Mouse (Mus musculus) heart, postnatal 4 days (tissue): ENCODE data around the gene Fkbp2. TPM values are rescaled to one million over a fixed set of nuclear protein-coding genes. Genes with fewer than 3 reads are reported as not detected.

Experiments used
- DNase-seq: peaks from one replicate; pipeline ENCODE4 v3.0.0; 2021
- total RNA-seq, 2 experiments: library from RNA; stranded (reverse); gene quantifications; 2 replicates each; pipeline ENCODE4 v1.2.3; 2021

The Fkbp2 gene
- total RNA-seq, 2 experiments from 2014 or later: 23.5 to 26.6 TPM

DNA sequence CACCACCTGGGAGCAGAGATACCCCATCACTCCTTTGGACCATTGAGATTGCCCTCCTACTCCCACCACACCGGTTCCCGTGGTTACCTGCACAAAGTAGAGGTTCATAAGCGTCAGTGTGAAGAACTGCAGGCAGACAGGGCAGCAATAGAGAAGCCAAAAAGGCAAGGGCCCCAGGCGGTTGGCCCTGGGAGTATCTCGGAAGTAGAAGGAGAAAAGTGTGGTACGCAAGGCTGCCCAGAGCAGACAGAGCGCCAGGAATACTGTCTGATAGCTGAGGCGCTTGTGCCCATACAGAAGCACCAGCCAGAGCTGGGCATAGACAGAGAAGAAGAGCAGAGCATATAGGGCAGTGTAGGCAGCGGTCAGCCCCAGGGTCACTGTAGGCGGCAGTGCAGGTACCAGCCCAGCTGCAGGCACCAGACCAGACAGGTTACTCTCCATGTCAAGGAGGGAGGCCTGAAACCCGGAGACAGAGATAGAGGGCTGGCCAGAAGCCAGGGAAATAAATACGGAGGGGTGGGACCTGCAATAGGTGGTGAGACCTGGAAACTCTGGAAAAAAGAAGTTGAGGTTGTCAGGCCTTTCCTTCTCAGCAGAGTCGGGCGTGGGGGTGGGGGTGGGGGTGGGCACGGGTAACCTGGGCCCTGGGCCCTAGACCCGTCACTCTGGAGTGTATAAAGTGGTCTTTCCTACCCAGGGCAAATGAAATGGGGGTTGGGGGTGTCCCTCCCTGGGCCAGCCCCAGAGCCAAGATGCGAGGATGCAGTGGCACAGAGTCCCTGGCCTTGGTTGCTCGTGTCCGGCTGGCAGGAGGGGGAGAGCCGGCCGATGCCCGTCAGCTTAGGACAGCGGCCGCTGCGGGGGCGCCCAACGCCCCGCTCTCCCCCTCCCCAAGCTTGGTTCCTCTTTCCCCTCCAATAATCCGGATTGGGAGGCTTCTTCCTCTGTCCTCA is 39.6 kb downstream of the Fkbp2 start:
- peak; percentile 26 for DNase-seq

DNA sequence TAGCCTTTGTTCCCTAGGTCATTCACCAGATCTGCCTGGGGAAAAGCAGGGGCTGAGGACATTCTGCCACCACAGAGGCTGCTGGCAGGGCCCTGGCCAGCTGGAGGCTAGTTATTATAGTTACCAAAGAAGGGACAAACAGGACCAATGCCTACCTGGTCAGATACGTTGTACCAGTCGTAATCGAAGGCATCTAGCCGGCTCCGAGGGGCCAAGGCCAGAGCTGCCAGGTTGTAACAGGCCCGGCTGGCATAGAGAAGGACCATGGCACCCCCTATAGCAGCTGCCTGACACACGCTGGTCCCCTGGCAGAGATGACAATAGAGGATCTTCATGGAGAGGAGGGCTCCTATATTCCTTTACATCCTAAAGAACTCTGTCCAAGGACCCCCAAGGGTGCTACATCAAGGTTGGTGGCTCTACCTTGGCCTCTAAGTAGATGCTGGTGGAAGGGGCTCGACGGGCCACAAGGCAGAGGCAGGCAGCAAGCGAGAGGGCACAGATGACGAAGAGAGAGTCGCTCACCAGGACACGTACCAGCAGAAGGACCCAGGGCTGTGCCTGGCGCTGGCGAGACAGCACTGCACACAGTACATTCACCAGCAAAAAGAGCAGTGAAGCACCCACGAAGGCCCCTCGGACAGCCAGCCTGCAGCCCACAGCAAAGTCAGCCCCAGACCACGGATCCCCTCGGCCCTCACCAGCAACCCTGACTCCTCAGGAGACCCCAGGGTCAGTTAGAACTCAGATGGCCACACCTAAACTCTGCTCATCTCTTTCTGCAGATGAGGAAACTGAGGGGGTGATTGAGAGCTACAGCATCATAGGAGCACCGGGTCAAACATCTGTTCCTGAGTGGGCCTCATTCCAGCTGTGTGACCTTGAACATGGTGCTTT is 40.9 kb downstream of the Fkbp2 start:
- DNase-seq: no peak

DNA sequence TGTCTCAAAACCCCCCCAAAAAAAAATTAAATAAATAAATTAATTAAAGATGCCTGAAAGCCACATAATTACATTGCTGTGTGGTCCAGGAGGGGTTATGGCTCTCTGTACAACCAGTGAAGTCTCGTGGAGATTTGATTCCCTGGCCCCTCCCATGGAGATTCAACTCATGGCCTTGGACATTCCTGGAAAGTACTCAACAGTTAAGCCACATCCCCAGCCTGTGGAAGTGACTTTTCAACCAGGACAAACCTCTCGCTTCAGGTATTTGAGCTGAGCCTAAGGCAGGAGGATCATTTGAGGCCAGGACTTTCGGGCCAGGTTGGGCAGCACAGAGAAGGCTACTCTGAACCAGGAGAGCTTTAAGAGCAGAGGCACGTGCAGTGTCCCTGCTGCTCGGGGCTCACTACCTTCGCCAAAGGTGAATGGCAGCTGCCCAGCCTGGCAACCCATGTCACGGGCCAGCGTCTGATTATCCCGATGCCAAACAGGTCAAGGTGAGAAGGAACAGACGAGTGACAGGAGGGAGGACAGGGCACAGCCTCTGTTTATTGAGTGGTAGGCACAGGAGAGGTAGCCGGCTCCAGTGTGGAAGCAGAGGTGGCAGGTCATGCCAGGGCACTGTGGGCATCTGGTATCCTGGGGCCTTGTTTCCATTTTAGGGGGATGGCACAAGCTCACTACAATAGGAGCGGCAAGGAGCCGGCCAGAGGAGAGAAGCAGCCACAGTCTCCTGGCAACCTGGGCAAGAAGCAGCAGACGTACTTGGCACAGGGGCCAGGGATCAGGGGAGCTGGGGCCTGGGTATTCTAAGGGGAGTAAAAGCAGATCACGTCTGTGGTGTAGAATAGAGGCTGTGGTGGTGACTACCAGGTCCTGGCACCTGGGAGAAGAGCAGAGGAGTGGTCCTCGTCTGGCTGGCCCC is 42.5 kb downstream of the Fkbp2 start:
- DNase-seq: no peak

DNA sequence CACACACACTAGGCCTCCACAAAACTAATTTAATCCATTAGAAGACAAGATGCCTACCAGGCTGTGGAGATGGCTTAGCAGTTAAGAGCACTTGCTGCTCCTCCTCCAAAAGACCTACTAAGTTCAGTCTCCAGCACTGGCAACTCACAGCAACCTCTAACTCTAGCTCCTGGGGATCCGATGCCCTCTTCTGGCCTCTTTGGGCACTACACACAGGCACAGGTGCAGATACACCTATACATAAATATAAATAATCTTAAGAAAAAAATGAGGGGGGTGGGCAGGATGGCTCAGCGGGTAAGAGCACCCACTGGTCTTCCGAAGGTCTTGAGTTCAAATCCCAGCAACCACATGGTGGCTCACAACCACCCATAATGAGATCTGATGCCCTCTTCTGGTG is 44.0 kb downstream of the Fkbp2 start:
- DNase-seq: no peak

DNA sequence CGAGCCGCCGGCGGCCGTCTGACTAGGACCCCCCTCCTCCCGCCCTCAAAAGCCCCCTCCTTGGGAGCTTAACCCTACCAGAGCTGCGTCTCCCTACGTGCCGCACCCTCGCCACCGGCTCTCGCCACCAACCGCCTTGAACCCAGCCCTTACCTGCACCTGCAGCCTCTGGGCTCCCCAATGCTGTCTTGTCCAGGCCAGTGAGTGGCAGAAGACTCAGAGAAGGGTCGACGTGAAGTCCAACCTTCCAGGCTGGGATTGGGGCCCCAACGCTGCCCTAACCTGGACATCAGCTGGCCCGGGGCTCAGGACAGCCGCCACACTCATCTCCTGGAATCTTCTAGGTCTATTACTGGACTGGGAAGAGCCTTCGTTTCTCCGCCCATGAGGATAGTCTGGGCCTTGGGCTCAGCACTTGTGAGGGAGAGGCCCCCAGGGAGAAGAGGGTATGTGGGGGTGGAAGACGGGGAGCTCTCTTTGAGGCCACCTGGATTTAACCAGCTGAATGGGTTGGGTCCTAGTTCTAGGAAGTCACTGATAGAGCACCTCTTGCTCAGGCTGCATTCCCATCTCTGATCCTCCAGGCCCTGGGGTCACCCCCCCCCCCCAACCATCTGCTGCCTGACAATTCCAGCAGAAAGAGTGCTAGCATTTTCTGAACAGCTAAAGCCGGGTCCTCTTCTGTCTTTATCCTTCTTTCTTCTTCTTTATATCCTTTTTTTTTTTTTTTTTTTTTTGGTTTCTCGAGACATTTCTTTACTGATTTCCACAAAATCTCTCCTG is 45.9 kb downstream of the Fkbp2 start, which contains the start of gene Kcnk4:
Kcnk4 (minus strand) TSS at position 321 of the 783 bp plus-strand sequence.
- DNase-seq: no peak

DNA sequence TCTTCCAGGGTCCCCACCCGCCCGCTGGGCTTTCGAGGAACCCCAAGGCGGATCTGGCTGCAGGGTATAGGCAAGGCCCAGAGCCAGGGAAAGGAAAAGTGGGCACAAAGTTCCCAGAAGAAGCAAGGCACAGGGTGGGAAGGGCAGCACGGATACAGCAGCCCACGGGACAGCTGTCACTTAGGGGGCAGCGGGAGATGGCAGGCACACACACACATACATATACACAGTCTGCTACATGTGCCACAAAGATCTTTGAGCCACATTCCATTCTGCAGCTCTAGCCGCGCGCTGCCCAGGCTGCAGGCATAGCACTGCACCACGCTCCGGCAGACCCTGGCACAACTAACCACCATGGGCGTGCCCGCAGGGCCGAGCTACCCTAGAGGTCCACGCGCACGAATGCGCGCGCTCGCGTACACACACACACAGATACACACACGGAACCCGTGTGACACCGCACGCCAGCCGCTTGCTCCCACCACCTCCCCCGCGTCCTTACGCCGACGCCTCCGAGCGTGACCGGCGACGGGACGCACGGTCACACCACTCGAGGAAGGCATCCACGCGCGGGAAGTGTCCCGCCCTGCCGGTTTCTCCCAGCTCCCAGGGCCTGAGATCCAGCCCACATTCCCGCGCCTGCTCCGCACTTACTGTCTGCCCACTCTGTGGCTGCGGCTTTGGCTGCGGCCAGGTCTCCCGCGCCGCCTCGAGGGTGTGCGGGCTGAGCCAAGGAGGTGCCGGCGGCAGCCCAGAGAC is 46.7 kb downstream of the Fkbp2 start:
- DNase-seq: no peak

DNA sequence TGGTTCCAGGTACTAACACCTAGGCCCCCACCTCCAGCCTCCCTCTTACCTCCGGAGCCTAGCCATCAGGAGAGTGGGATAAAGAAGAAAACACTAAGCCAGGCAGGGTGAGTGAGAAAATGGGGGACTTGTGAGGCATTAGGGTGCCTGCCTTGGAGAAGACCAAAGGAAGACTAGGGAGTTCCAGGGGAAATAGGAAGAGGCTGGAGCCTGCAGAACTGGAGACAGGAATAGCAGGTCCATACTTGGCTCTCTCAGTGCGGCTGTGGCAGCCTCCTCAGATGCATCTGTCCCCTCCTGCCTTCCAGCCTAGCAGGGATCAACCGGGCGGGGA is 47.2 kb downstream of the Fkbp2 start:
- DNase-seq: no peak

DNA sequence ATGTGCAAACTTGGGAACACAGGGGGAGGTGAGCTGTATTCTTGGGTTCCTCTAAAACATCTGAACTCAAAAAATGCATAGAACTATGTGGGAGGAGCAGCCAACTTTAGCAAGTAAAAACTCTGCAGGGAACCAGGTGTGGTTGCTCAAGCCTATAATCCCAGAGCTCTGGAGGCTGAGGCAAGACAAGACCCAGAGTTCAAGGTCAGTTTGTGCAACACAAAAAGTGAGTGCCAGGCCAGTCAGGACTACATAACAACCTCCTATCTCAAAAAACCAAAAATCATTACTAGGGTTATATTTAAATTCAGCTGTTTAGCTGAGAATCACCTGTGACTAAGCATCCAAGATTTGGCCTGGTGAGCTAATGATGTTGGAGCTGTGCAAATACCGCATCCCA is 48.3 kb downstream of the Fkbp2 start:
- no peak for DNase-seq

DNA sequence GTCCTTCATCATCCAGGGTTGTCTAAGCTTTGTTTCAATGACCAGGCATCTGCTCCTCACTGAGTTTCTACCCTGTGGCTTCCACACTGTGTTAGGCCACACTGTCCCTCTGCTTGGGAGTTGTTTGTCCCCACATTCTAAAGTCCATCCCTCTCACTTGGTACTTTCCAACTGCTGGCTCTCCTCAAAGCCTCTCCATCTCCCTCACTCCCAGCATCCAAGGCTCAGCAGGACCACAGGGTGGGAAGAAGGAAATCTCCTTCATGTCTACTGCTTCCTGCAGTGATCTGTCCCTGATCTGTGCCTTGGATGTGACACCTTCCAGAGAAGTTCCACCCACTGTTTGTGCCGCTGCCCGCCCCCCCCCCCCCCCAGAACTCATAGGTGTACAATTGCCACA is 49.3 kb downstream of the Fkbp2 start:
- no peak for DNase-seq

DNA sequence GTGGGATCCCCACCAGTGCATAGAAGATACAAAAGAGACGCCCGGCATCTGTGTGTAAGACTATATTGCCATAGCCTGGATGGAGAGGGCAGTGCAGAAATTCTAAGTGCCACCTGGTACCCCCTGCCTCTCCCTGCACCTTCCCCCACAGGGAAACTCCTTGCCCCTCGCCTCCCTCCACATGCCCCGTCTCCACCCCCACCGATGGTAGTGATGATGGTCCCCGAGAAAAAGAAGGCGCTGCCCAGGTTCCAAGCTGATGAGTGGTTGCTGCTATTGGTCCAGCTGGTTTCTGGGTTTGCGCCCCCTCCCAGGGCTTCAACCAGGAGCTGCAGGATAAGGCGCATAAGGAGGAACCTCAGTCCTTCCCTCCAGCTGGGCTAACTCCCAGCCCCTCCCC is 52.2 kb downstream of the Fkbp2 start:
- no peak for DNase-seq

Other genes starting within 250 kb of the Fkbp2 start
- gene Rps6ka4, start 139.9 kb downstream of the Fkbp2 start, total RNA-seq: 10 to 100 TPM; 22.6 to 28.7 TPM
- under 1 TPM; 0.41 to 0.52 TPM for gene Ccdc88b, start 122.3 kb downstream of the Fkbp2 start, total RNA-seq
- 10 to 100 TPM; 34.4 to 35.5 TPM for gene Trmt112, start 70.8 kb downstream of the Fkbp2 start, total RNA-seq
- gene Prdx5, start 70.4 kb downstream of the Fkbp2 start, total RNA-seq: 100 to 1,000 TPM; 309 to 336 TPM
- gene Esrra, start 58.7 kb downstream of the Fkbp2 start, total RNA-seq: 100 to 1,000 TPM; 111 to 119 TPM
- not detected for gene Catsperz, start 55.1 kb downstream of the Fkbp2 start, total RNA-seq
- under 1 TPM in 1 of 2 experiments, not detected in 1; 0.56 TPM for gene Kcnk4, start 46.0 kb downstream of the Fkbp2 start, total RNA-seq
- 10 to 100 TPM; 29.6 to 30.5 TPM for gene Bad, start 38.6 kb downstream of the Fkbp2 start, total RNA-seq
- gene Gpr137, start 38.0 kb downstream of the Fkbp2 start, total RNA-seq: 10 to 100 TPM; 18.7 to 21.4 TPM
- gene Ppp1r14b, start 5.5 kb downstream of the Fkbp2 start, total RNA-seq: 100 to 1,000 TPM; 243 to 246 TPM
- 10 to 100 TPM; 17.4 to 19.9 TPM for gene Plcb3, start 4.0 kb downstream of the Fkbp2 start, total RNA-seq
- gene Vegfb, start 7.2 kb upstream of the Fkbp2 start, total RNA-seq: 100 to 1,000 TPM; 263 to 265 TPM
- gene Dnajc4, start 12.1 kb upstream of the Fkbp2 start, total RNA-seq: 10 to 100 TPM; 48.7 to 49.2 TPM
- 10 to 100 TPM; 27.2 to 29.0 TPM for gene Nudt22, start 15.6 kb upstream of the Fkbp2 start, total RNA-seq
- gene Trpt1, start 15.6 kb upstream of the Fkbp2 start, total RNA-seq: 10 to 100 TPM; 22.6 to 25.7 TPM
- 1 to 10 TPM; 3.5 to 3.7 TPM for gene Fermt3, start 39.0 kb upstream of the Fkbp2 start, total RNA-seq
- 100 to 1,000 TPM; 139 to 151 TPM for gene Stip1, start 59.5 kb upstream of the Fkbp2 start, total RNA-seq
- 100 to 1,000 TPM; 107 to 126 TPM for gene Macrod1, start 76.3 kb upstream of the Fkbp2 start, total RNA-seq
- gene Flrt1, start 125.2 kb upstream of the Fkbp2 start, total RNA-seq: 1 to 10 TPM; 1.8 to 2.1 TPM
- 100 to 1,000 TPM; 111 to 112 TPM for gene Otub1, start 225.8 kb upstream of the Fkbp2 start, total RNA-seq
- 100 to 1,000 TPM; 836 to 917 TPM for gene Cox8a, start 237.1 kb upstream of the Fkbp2 start, total RNA-seq